Mouse (Mus musculus) E14TG2a.4 (cell line): ENCODE data around the gene Xrn1.
A peak's percentile ranks its signal among the peaks of the same experiment; 100 is the strongest.
"Not testable (repeated sequence)": the region's sequence is repeated elsewhere in the genome, so short reads cannot be mapped to it uniquely, and the experiment has no call there.

ENCODE experiments used
- H3K27me3 ChIP-seq: 2 replicates; pipeline ENCODE4 v1.6.1; 2014; ENCODE audit warnings: low read length, control low read depth; ENCODE audit not compliant: insufficient read depth
- H3K36me3 ChIP-seq: 2 replicates; pipeline ENCODE4 v1.6.1; 2014; ENCODE audit warnings: low read length, control low read depth; ENCODE audit not compliant: insufficient read depth
- H3K4me1 ChIP-seq: replicated peaks from 2 replicates; pipeline ENCODE4 v1.6.1; 2014; ENCODE audit warnings: low read depth, low read length, control low read depth
- H3K4me3 ChIP-seq: replicated peaks from 2 replicates; pipeline ENCODE4 v1.5.1; 2014; ENCODE audit warnings: mild to moderate bottlenecking, low read length
- H3K9me3 ChIP-seq: 2 replicates; pipeline ENCODE4 v1.6.1; 2014; ENCODE audit warnings: low read length, control low read depth
- CTCF ChIP-seq: conservative IDR thresholded peaks from 2 replicates; pipeline ENCODE4 v1.5.1; 2014; ENCODE audit warnings: low read length
- NANOG ChIP-seq: IDR thresholded peaks from 2 replicates; pipeline ENCODE4 v1.6.1; 2014; ENCODE audit warnings: borderline replicate concordance, low read length, mixed read lengths
- POU5F1 ChIP-seq: IDR thresholded peaks from 2 replicates; pipeline ENCODE4 v1.6.1; 2014; ENCODE audit warnings: low read length, borderline replicate concordance

Gene Xrn1

DNA sequence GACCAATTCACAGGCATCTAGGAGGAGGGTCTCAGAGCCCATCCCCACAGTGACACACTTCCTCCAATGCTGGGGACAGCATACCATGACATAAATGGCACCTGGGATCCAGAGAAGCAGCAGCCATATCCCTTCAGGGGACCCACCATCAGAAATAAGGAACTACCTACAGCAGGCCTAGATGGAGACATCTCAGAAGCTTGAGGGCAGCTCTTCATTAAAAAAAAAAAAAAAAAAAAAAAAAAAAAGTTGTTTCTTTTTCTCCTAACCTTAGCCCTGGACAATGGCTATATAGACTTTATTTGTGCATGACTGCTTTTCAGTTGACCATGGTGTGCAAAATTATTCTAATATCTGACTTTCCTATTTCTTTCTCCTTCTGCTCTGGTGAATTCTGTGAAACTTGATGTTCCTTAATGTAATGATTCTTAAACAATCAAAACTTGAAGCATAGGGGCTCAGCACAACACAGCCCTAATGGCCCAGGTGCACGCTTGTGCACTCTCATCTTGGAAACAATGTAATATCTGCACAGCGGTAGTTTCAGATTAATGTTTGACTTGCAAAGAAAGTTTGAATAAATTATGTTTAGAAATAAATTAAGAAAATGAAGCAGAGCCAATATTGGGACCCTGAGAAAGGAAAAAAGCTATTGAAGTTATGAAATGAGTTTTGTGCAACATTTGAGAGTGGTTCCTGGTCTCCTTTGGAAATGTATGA is 108.7 kb downstream of the Xrn1 start:
- no peaks in the 10 kb centered on the region for H3K9me3 ChIP-seq
- H3K4me1 ChIP-seq = no peaks in the 10 kb centered on the region
- peaks cover 7% of the 10 kb centered on the region; the same call in 1 of the 2 replicates for H3K36me3 ChIP-seq
- H3K27me3 ChIP-seq = no peaks in the 10 kb centered on the region
- TF ChIP-seq NANOG (no peak), CTCF (no peak), POU5F1 (no peak)
- no peak overlapping the region for H3K4me3 ChIP-seq

DNA sequence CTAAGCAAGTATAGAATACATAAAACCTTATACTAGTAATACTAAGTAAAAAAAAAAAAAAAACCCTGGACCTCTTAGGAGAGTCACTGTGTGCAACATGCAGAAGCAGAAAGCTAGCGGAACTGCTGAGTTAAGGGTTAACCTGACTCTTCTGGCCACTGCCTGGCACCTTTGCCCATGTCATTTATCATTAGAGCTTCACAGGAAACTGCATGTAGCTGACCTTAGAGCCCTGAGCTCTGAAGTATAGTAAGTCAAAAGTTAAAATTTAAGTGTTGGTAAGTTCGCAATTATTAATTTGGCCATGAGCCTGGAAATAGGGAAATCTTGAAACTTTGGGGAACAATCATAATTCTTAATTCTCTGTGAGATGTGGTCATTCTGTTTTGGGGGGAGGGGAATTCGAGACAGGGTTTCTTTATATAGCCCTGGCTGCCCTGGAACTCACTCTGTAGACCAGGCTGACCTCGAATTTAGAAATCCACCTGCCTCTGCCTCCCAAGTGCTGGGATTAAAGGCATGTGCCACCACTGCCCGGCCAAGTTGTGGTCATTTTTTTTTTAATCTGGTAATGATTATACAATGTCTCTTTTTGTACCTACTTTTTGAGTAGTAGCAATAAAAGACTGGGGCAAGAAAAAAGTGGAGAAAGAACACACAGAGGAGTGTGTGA is 109.4 kb downstream of the Xrn1 start:
- 0 out of 2 replicates have a peak, but pooled peaks cover under 1% of the 10 kb centered on the region for H3K36me3 ChIP-seq
- TF ChIP-seq CTCF (no peak), NANOG (no peak), POU5F1 (no peak)
- no peaks in the 10 kb centered on the region for H3K4me1 ChIP-seq
- H3K27me3 ChIP-seq = no peaks in the 10 kb centered on the region
- H3K9me3 ChIP-seq = no peaks in the 10 kb centered on the region
- no peak overlapping the region for H3K4me3 ChIP-seq

DNA sequence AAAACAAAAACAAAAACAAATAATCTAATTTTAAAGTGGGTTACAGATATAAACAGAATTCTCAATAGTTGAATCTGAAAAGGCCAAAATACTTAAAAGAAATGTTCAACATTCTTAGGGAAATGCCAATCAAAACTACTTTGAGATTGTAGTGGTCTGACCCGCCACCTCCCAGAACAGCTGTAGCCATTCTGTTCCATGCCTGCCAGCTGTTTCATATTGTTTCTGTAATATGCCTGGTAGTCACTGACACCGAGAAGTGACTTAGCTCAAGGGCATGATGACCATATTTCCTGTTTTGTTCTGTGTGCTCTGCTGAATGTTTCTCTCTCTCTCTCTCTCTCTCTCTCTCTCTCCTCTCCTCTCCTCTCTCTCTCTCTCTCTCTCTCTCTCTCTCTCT is 112.9 kb downstream of the Xrn1 start:
- TF ChIP-seq POU5F1 (no peak), NANOG (no peak), CTCF (no peak)
- Histone ChIP-seq H3K4me3 (no peak overlapping the region), H3K9me3 (no peaks in the 10 kb centered on the region), H3K36me3 (no peaks in the 10 kb centered on the region), H3K4me1 (no peaks in the 10 kb centered on the region), H3K27me3 (no peaks in the 10 kb centered on the region)

DNA sequence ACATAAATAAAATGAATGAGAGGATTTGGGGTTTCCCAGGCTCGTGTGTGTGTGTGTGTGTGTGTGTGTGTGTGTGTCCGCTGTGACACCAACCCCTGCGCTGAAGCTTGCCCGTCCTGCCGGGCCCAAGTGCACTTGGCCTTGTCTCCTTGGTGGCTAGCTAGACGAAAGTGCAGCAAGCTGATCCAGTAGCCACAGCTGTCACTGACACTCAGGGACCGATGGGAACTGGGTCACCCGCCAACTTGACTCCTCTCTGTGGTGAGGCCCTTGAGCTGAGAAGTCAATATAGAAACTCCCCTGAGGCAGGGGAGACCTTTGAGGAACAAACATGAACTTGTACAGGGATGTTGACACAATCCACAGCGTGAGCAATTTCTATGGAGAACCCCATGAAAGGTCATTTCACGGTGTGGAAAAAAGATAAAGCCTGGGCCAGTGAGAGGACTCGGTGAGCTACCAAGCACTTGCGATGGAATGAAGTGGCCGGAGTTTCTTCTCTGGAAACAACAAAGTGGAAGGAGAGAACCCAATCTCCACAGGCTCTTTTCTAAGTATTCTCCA is 124.3 kb downstream of the Xrn1 start:
- Histone ChIP-seq H3K9me3 (no peaks in the 10 kb centered on the region), H3K36me3 (no peaks in the 10 kb centered on the region), H3K27me3 (peaks cover 7% of the 10 kb centered on the region), H3K4me1 (no peaks in the 10 kb centered on the region), H3K4me3 (no peak overlapping the region)
- TF ChIP-seq NANOG (no peak), CTCF (no peak), POU5F1 (no peak)

DNA sequence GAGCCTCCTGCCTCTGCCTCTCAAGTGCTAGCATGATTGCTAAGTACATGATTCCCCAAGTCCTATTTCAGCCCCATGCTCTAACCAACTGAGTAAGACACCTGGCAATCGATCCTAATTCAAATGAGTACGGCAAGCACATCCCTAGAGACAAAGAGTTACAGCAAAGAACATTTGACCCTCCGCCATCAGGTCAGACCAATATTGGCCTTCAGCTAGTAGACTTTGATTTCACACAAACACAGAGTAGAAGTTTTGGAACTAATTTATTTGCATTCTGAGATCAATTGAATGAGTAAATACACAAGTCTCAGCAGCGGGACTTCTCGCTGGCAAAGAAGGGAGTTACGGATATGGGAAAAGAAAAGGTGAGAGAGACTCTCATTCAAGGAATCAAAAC is 130.7 kb downstream of the Xrn1 start:
- H3K27me3 ChIP-seq = no peaks in the 10 kb centered on the region
- no peak overlapping the region for H3K4me3 ChIP-seq
- H3K9me3 ChIP-seq = peaks cover 16% of the 10 kb centered on the region
- no peaks in the 10 kb centered on the region for H3K36me3 ChIP-seq
- peaks cover 18% of the 10 kb centered on the region for H3K4me1 ChIP-seq
- TF ChIP-seq NANOG (no peak), POU5F1 (no peak), CTCF (no peak)

DNA sequence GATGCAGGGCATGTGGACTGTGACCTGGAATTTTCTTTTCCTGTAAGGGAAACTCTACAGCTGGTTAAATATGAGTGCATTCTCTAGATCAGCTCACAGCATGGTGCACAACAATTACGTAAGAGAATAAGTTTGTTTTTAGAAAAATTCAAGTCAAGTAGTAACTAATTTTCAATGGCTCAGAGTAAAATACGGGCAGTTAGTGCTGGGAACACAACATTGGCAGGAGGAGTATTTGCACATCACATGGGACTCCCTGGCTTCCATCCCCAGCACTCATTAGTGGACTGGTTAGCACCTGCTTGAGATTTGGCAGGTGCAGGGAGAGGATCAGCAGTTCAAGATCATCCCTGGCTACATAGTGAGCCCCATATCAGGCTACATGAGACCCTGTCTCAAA is 133.1 kb downstream of the Xrn1 start:
- H3K9me3 ChIP-seq = peaks cover 39% of the 10 kb centered on the region
- H3K4me3 ChIP-seq = no peak overlapping the region
- TF ChIP-seq NANOG = no peak
- TF ChIP-seq POU5F1 = no peak
- TF ChIP-seq CTCF = no peak
- H3K27me3 ChIP-seq = no peaks in the 10 kb centered on the region
- peaks cover 18% of the 10 kb centered on the region for H3K4me1 ChIP-seq
- H3K36me3 ChIP-seq = no peaks in the 10 kb centered on the region

DNA sequence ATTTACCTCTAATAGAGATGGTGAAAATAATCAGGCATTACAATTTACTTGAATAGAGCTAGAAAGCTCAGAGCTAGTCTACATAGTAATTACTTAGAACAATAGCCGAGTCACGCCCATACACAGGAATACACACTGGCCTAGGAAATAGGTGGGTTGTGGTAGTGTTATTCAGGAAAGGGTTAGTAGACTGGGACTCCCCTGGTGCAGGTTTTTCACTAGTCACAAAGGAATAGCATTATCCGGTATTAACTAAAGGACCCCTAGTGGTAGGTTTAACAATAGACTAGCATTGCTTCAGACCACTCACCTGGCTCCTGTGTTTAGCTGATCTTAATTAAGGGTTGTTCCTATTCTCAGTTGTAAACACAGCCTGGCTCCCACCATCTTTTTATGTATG is 133.9 kb downstream of the Xrn1 start:
- not testable (repeated sequence) for H3K36me3 ChIP-seq, H3K4me3 ChIP-seq, H3K27me3 ChIP-seq
- Histone ChIP-seq H3K9me3 (peaks cover 47% of the 10 kb centered on the region), H3K4me1 (peaks cover 18% of the 10 kb centered on the region)
- TF ChIP-seq NANOG = 0 out of 2 replicates have a peak, but pooled peaks have one; percentile 15

DNA sequence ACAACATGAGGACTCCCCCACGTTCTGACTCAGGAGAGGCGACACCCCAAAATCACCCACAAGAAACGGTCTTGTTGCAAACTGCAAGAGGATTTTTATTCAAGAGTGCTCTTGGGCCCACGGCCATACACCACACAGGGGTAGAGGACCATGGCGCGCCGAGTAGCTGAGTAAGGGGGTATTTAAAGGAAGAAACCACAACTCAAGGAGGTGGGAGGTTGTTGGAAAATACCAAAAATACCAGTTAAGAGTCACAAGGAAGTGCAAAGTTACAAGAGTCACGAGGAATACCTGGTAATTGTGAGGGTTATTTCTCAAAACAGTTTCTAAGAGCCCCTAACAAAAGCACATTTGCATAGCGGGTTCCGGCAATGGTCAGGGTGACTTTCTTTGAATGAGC is 138.1 kb downstream of the Xrn1 start:
- Histone ChIP-seq H3K9me3 (peaks cover 89% of the 10 kb centered on the region), H3K4me1 (peaks cover 11% of the 10 kb centered on the region)
- not testable (repeated sequence) for H3K4me3 ChIP-seq, H3K36me3 ChIP-seq, H3K27me3 ChIP-seq
